Mouse (Mus musculus) CH12.LX (cell line): ENCODE data around the gene Ccdc137. TPM values are rescaled to one million over a fixed set of nuclear protein-coding genes. Genes with fewer than 3 reads are reported as not detected.
A peak's percentile ranks its signal among the peaks of the same experiment; 100 is the strongest.

ENCODE experiments used
- DNase-seq: peaks from one replicate; pipeline ENCODE4 v3.0.0-alpha.2; 2013; ENCODE audit errors: extremely low read depth
- H3K27ac ChIP-seq: 2 replicates; pipeline ENCODE4 v1.5.1; 2012; ENCODE audit warnings: low read depth, mild to moderate bottlenecking, control low read depth, moderate library complexity; ENCODE audit not compliant: insufficient read depth
- H3K27me3 ChIP-seq: replicated peaks from 2 replicates; pipeline ENCODE3; 2012; ENCODE audit warnings: inconsistent platforms
- H3K36me3 ChIP-seq, 2 experiments: replicated peaks in 1 of 2; 2 replicates each; pipeline versions ENCODE3 to v1.6.1; 2012; ENCODE audit warnings: inconsistent platforms in 1 of 2, low read length in 1 of 2, mild to moderate bottlenecking in 1 of 2, mixed read lengths in 1 of 2, moderate library complexity in 1 of 2; ENCODE audit not compliant: control insufficient read depth in 1 of 2, insufficient read depth in 1 of 2
- H3K4me1 ChIP-seq, 2 experiments: 2 replicates each; pipeline ENCODE4 v1.6.1; 2012; ENCODE audit warnings: inconsistent platforms in 1 of 2, moderate library complexity in 1 of 2; ENCODE audit not compliant: insufficient read depth in 2 of 2, control insufficient read depth in 1 of 2
- H3K4me2 ChIP-seq: 2 replicates; pipeline ENCODE4 v1.6.1; 2012; ENCODE audit warnings: low read depth, mild to moderate bottlenecking, control low read depth; ENCODE audit not compliant: poor library complexity, insufficient read depth, severe bottlenecking
- H3K4me3 ChIP-seq, 3 experiments: fragments of 150-350 bp in 1 of 3; sonication (generic) in 1 of 3; replicated peaks in 1 of 3; 2 replicates each; pipeline versions ENCODE3 to v1.5.1; 2011 to 2012; ENCODE audit warnings: low read depth in 2 of 3, low read length in 2 of 3, mild to moderate bottlenecking in 2 of 3, moderate library complexity in 2 of 3, control low read depth in 1 of 3, improper control_type of control experiment in 1 of 3, inconsistent platforms in 1 of 3, mixed read lengths in 1 of 3; ENCODE audit not compliant: poor library complexity in 1 of 3
- H3K79me2 ChIP-seq: replicated peaks from 2 replicates; pipeline ENCODE4 v1.6.1; 2012; ENCODE audit warnings: mild to moderate bottlenecking, moderate library complexity; ENCODE audit not compliant: control insufficient read depth, poor library complexity, insufficient read depth, severe bottlenecking; ENCODE audit errors: extremely low read depth
- H3K9ac ChIP-seq: 2 replicates; pipeline ENCODE4 v1.6.1; 2012; ENCODE audit warnings: low read depth, mild to moderate bottlenecking, control low read depth, moderate library complexity; ENCODE audit not compliant: insufficient read depth
- H3K9me3 ChIP-seq: replicated peaks from 2 replicates; pipeline ENCODE3; 2012; ENCODE audit warnings: low read length, inconsistent platforms, mixed read lengths
- CHD2 ChIP-seq: IDR thresholded peaks from 2 replicates; pipeline ENCODE4 v1.6.1; 2011; ENCODE audit warnings: low read length, improper control_type of control experiment
- CTCF ChIP-seq, 2 experiments: IDR thresholded peaks in 1 of 2; conservative IDR thresholded peaks in 1 of 2; 2 replicates each; pipeline ENCODE4 v1.5.1; 2011 to 2012; ENCODE audit warnings: low read depth in 2 of 2, low read length in 2 of 2, improper control_type of control experiment in 1 of 2, inconsistent platforms in 1 of 2, mild to moderate bottlenecking in 1 of 2, moderate library complexity in 1 of 2
- GABPA ChIP-seq: IDR thresholded peaks from 2 replicates; pipeline ENCODE4 v1.6.1; 2012; ENCODE audit warnings: low read depth, low read length, improper control_type of control experiment, inconsistent platforms; ENCODE audit not compliant: insufficient replicate concordance
- HCFC1 ChIP-seq: IDR thresholded peaks from 2 replicates; pipeline ENCODE4 v1.6.1; 2012; ENCODE audit warnings: low read depth, mild to moderate bottlenecking, inconsistent platforms, low read length, improper control_type of control experiment
- IRF4 ChIP-seq: IDR thresholded peaks from 2 replicates; pipeline ENCODE4 v1.6.1; 2014; ENCODE audit warnings: low read depth, mild to moderate bottlenecking, inconsistent platforms, low read length, improper control_type of control experiment
- JUN ChIP-seq: IDR thresholded peaks from 2 replicates; pipeline ENCODE4 v1.6.1; 2011; ENCODE audit warnings: low read depth, mild to moderate bottlenecking, low read length, improper control_type of control experiment, moderate library complexity; ENCODE audit not compliant: insufficient read depth
- MAZ ChIP-seq: IDR thresholded peaks from 2 replicates; pipeline ENCODE4 v1.6.1; 2012; ENCODE audit warnings: low read depth, mild to moderate bottlenecking, inconsistent platforms, low read length, improper control_type of control experiment, moderate library complexity
- NELFE ChIP-seq: IDR thresholded peaks from 2 replicates; pipeline ENCODE4 v1.6.1; 2011; ENCODE audit warnings: low read depth, low read length, improper control_type of control experiment
- NRF1 ChIP-seq: IDR thresholded peaks from 2 replicates; pipeline ENCODE4 v1.6.1; 2014; ENCODE audit warnings: low read depth, mild to moderate bottlenecking, inconsistent platforms, low read length, improper control_type of control experiment, moderate library complexity
- PAX5 ChIP-seq: IDR thresholded peaks from 2 replicates; pipeline ENCODE4 v1.6.1; 2012; ENCODE audit warnings: low read length, inconsistent platforms, mixed read lengths
- POLR2A ChIP-seq: IDR thresholded peaks from 2 replicates; pipeline ENCODE4 v1.6.1; 2011; ENCODE audit warnings: low read depth, mild to moderate bottlenecking, improper control_type of control experiment, low read length
- RCOR1 ChIP-seq: conservative IDR thresholded peaks from 2 replicates; pipeline ENCODE4 v1.6.1; 2012; ENCODE audit warnings: low read depth, mild to moderate bottlenecking, inconsistent platforms, low read length, improper control_type of control experiment
- SMC3 ChIP-seq: IDR thresholded peaks from 2 replicates; pipeline ENCODE4 v1.6.1; 2011; ENCODE audit warnings: low read depth, low read length, improper control_type of control experiment
- TBP ChIP-seq: conservative IDR thresholded peaks from 2 replicates; pipeline ENCODE4 v1.6.1; 2011; ENCODE audit warnings: low read depth, low read length, improper control_type of control experiment
- TCF12 ChIP-seq: IDR thresholded peaks from 2 replicates; pipeline ENCODE4 v1.6.1; 2014; ENCODE audit warnings: low read depth, mild to moderate bottlenecking, inconsistent platforms, low read length, improper control_type of control experiment
- UBTF ChIP-seq: IDR thresholded peaks from 2 replicates; pipeline ENCODE4 v1.6.1; 2012; ENCODE audit warnings: low read depth, mild to moderate bottlenecking, inconsistent platforms, low read length, improper control_type of control experiment, moderate library complexity
- USF2 ChIP-seq: conservative IDR thresholded peaks from 2 replicates; pipeline ENCODE4 v1.6.1; 2011; ENCODE audit warnings: low read depth, low read length, improper control_type of control experiment
- ZNF384 ChIP-seq: IDR thresholded peaks from 2 replicates; pipeline ENCODE4 v1.6.1; 2012; ENCODE audit warnings: low read depth, low read length, improper control_type of control experiment, inconsistent platforms
- dilution Hi-C: fragments of 300-500 bp; cut with MboI; formaldehyde crosslinking; loops from 2 replicates; pipeline ENCODE4 v1.14.3; 2020; ENCODE audit warnings: low sequenced_read_pairs; ENCODE audit not compliant: extremely low pct_unique_long_range_greater_than_20kb, extremely low pct_ligation_motif_present
- in situ Hi-C: fragments of 300-500 bp; cut with MboI; formaldehyde crosslinking; loops from 3 replicates; pipeline ENCODE4 v1.14.3; 2019; ENCODE audit warnings: low sequenced_read_pairs, low pct_ligation_motif_present, low pct_unique_long_range_greater_than_20kb, mixed read lengths
- polyA plus RNA-seq: library from polyadenylated mRNA; unstranded; fragments of >175 nt; gene quantifications from 2 replicates; pipeline ENCODE4 v1.2.1, GENCODE M21; 2012; ENCODE audit warnings: low read depth; ENCODE audit not compliant: insufficient read length
- total RNA-seq, 2 experiments: library from RNA; depleted of rRNA; stranded (reverse); fragments of 300-350 nt in 1 of 2; fragments of >200 nt in 1 of 2; gene quantifications; 2 replicates each; pipeline ENCODE4 v1.2.3; 2012 to 2014

Gene Ccdc137
- total and polyA plus RNA-seq, 3 experiments: 30.1 to 104 (median 61.1) TPM

DNA sequence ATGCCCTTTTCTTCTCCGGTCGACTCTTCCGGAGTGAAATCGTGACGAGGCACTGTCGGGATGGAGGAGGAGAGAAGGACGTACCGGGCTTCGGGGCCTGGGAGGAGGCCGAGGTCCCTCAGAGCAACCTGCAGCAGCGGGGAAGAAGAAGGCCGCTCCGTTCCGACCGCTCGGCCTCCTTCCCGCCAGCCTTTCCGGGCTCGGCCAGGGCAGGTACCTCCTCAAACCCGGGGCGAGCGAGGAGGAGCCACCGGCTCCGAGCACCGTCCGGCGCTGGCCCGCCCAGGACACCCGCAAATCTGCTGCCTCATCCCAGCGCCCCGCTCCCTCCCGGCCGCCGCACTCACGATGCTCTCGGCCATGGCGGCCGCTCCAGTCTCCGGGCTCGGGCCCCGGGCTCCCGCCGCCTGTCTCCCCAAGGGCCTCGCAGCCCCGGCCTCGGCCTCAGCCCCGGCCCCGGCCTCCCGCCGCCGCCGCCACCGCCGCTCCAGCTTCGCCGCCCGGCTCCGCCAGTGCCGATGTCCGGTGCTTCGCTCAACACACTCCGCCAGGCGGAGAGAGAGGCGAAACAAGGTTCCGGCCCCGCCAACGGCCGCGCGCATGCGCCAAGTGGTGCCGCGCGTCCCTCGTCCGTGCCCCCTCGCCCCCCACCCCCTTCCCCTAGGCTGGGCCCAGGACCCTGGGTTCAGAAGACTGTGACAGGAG lies 20.6 kb upstream of the Ccdc137 start, which contains the start of gene Nploc4 (continued):
- no peak for TF ChIP-seq SMC3
- 0 out of 2 replicates have a peak, but pooled peaks have one; percentile 51 for TF ChIP-seq CHD2
- peak; percentile 86 for TF ChIP-seq HCFC1
- no peak for TF ChIP-seq USF2
- peak; percentile 96 for TF ChIP-seq TCF12
- TF ChIP-seq RCOR1: peak; percentile 75; the same call in 1 of the 2 replicates
- TF ChIP-seq UBTF: peak; percentile 88
- TF ChIP-seq PAX5: no peak
- TF ChIP-seq CTCF (conservative IDR thresholded peaks at IDR 0.05 in 1 of 2, IDR thresholded peaks at IDR 0.05 in 1 of 2; ENCODE audit: low read depth in 2 of 2, low read length in 2 of 2): no peak
- TF ChIP-seq TBP: peak; percentile 82

- DNase-seq: no peak
- TF ChIP-seq ZNF384 (peak; percentile 93), MAZ (peak; percentile 8; the same call in 1 of the 2 replicates), JUN (no peak)
- no peak overlapping the region for H3K4me2 ChIP-seq
- no peak overlapping the region for H3K27ac ChIP-seq
- H3K4me3 ChIP-seq: peak overlapping the region; percentile 43 to 86 (median 50)
- in situ Hi-C loops: loop anchor here (5.0 kb wide), 1 partner anchor 34 kb away; no protein-coding TSS in a partner anchor
- dilution Hi-C loops: no loop called here
- H3K27me3 ChIP-seq: no peaks in the 10 kb centered on the region
- peaks cover 36% of the 10 kb centered on the region for H3K79me2 ChIP-seq
- H3K9me3 ChIP-seq: no peaks in the 10 kb centered on the region
- peaks cover 20 to 27% of the 10 kb centered on the region in 2 experiments for H3K36me3 ChIP-seq
- H3K9ac ChIP-seq: peak overlapping the region; percentile 79
- peaks cover 3 to 17% of the 10 kb centered on the region in 2 experiments; a peak in 3 of 4 replicates for H3K4me1 ChIP-seq
Observed at GRCm38 (mm10) chr11:120437857-120438385, 20.0 kb upstream of the Ccdc137 start.

GRCm38 (mm10) chr11:120442344-120442743 lies 15.6 kb upstream of the Ccdc137 start, which contains the start of gene Tspan10:
TSS of gene Tspan10 (plus strand) at chr11:120442644.
- dilution Hi-C loops: no loop called here
- Histone ChIP-seq H3K9me3 (no peaks in the 10 kb centered on the region), H3K27me3 (no peaks in the 10 kb centered on the region), H3K36me3 (no peaks in the 10 kb centered on the region), H3K79me2 (peaks cover 1% of the 10 kb centered on the region), H3K4me1 (peaks cover 19 to 29% of the 10 kb centered on the region in 2 experiments), H3K4me3 (no peak within 1 kb of the TSS), H3K9ac (no peak within 1 kb of the TSS), H3K27ac (no peak within 1 kb of the TSS), H3K4me2 (no peak within 1 kb of the TSS)
- TF ChIP-seq TCF12 (no peak), GABPA (no peak), NELFE (no peak), IRF4 (no peak), NRF1 (no peak), POLR2A (no peak), USF2 (no peak)
- in situ Hi-C loops: no loop called here
- no peak for DNase-seq
